In the genomic region with DNA sequence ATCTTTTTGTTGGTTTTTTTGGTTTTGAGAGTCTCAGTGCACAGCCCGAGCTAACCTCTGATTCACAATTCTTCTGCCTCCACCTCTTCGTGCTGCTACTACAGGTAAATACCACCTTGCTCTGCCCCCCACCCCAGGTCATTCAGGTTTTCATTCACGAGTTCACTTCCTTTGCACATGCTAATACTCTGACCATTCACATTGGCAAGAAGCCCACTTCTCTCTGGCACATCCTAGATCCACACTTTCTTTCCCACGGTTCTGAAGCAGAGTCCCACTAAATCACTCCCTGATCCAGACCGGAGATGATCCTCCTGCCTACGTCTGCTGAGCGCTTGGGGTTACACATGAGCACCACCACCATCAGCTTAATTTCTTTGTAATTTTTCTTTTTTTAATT, we compare ENCODE assay signal across 1 mouse cellular context.
TF ChIP-seq lines count a peak whose summit lies in the region.

No protein-coding gene starts in this region.

TF ChIP-seq in MEL, 35 proteins besides CTCF, POLR2A, EP300 and RAD21:
- TF ChIP-seq ZC3H11A (IDR thresholded peaks at IDR 0.05; ENCODE audit: low read depth, low read length): no peak
- no peak for TF ChIP-seq MXI1 (IDR thresholded peaks at IDR 0.05; ENCODE audit: low read depth, low read length)
- TF ChIP-seq UBTF (IDR thresholded peaks at IDR 0.05; ENCODE audit: borderline replicate concordance, insufficient read depth, low read depth, low read length): no peak
- no peak for TF ChIP-seq MAFK (IDR thresholded peaks at IDR 0.05; ENCODE audit: borderline replicate concordance, low read depth, low read length)
- no peak for TF ChIP-seq TCF12 (IDR thresholded peaks at IDR 0.05; ENCODE audit: low read depth, low read length)
- no peak for TF ChIP-seq KAT2A (conservative IDR thresholded peaks at IDR 0.05; ENCODE audit: low read depth, low read length)
- TF ChIP-seq POLR2AphosphoS2 (IDR thresholded peaks at IDR 0.05; ENCODE audit: low read length): no peak
- no peak for TF ChIP-seq ZKSCAN1 (IDR thresholded peaks at IDR 0.05; ENCODE audit: low read depth, low read length)
- no peak for TF ChIP-seq USF1 (IDR thresholded peaks at IDR 0.05; ENCODE audit: low read depth, low read length)
- TF ChIP-seq GABPA (IDR thresholded peaks at IDR 0.05; ENCODE audit: low read depth, low read length): no peak
TF ChIP-seq in MEL: peak in this region for 0.
